Mouse (Mus musculus): ENCODE data around the gene Tnfrsf18. TPM values are rescaled to one million over a fixed set of nuclear protein-coding genes. Genes with fewer than 3 reads are reported as not detected.

Tnfrsf18 gene
- polyA plus RNA-seq, 1 experiment from 2014 or later: 6.0 TPM

- peaks cover 38% of the 10 kb centered on the region for H3K4me1 ChIP-seq
- WGBS: 49% methylated on average over 6 of the region's 6 CpGs
- H3K9ac ChIP-seq: no peak overlapping the region
- no peak overlapping the region for H3K4me2 ChIP-seq (replicated peaks)
- no peak overlapping the region for H3K27ac ChIP-seq (replicated peaks)
- H3K4me3 ChIP-seq (replicated peaks): no peak overlapping the region
- ATAC-seq (ENCODE audit: insufficient number of reproducible peaks, low FRiP score, low TSS enrichment, low read depth): no peak
- no peaks in the 10 kb centered on the region for H3K9me3 ChIP-seq (replicated peaks)
- peaks cover 22% of the 10 kb centered on the region for H3K27me3 ChIP-seq
- peaks cover 8% of the 10 kb centered on the region; the same call in 1 of the 2 replicates for H3K36me3 ChIP-seq
Measured at GRCm38 (mm10) chr4:156033476-156034119, 7.6 kb downstream of the Tnfrsf18 start.

GRCm38 (mm10) chr4:156034301-156034700, 8.3 kb downstream of the Tnfrsf18 start:
- Histone ChIP-seq H3K9me3 (replicated peaks) (no peaks in the 10 kb centered on the region), H3K4me2 (replicated peaks) (no peak overlapping the region), H3K4me1 (peaks cover 38% of the 10 kb centered on the region), H3K4me3 (replicated peaks) (no peak overlapping the region), H3K27me3 (peaks cover 22% of the 10 kb centered on the region), H3K9ac (no peak overlapping the region), H3K27ac (replicated peaks) (no peak overlapping the region), H3K36me3 (0 out of 2 replicates have a peak, but pooled peaks cover 3% of the 10 kb centered on the region)
- no peak for ATAC-seq (ENCODE audit: insufficient number of reproducible peaks, low FRiP score, low TSS enrichment, low read depth)
- 61% methylated on average over 4 of the region's 4 CpGs for WGBS

GRCm38 (mm10) chr4:156034901-156035300, 8.9 kb downstream of the Tnfrsf18 start:
- no peak for ATAC-seq (ENCODE audit: insufficient number of reproducible peaks, low FRiP score, low TSS enrichment, low read depth)

GRCm38 (mm10) chr4:156044754-156045153, 18.8 kb downstream of the Tnfrsf18 start:
- Histone ChIP-seq H3K27ac (replicated peaks) (no peak overlapping the region), H3K4me3 (replicated peaks) (no peak overlapping the region), H3K36me3 (no peaks in the 10 kb centered on the region), H3K4me1 (no peaks in the 10 kb centered on the region), H3K4me2 (replicated peaks) (no peak overlapping the region), H3K27me3 (no peaks in the 10 kb centered on the region), H3K9me3 (replicated peaks) (no peaks in the 10 kb centered on the region), H3K9ac (no peak overlapping the region)
- 48% methylated on average over 5 of the region's 5 CpGs for WGBS
- ATAC-seq (ENCODE audit: insufficient number of reproducible peaks, low FRiP score, low TSS enrichment, low read depth): no peak

More at GRCm38 (mm10) chr4:156034901-156035300, 8.9 kb downstream of the Tnfrsf18 start:
- Histone ChIP-seq H3K4me1 (peaks cover 38% of the 10 kb centered on the region), H3K4me3 (replicated peaks) (peak overlapping the region; percentile 16; the same call in 1 of the 2 replicates), H3K4me2 (replicated peaks) (peak overlapping the region; percentile 40), H3K27ac (replicated peaks) (no peak overlapping the region), H3K9ac (no peak overlapping the region), H3K9me3 (replicated peaks) (no peaks in the 10 kb centered on the region), H3K36me3 (no peaks in the 10 kb centered on the region), H3K27me3 (peaks cover 22% of the 10 kb centered on the region)
- 10% methylated on average over 25 of the region's 25 CpGs for WGBS

GRCm38 (mm10) chr4:156049779-156050178, 23.8 kb downstream of the Tnfrsf18 start:
- Histone ChIP-seq H3K4me3 (replicated peaks) (no peak overlapping the region), H3K36me3 (no peaks in the 10 kb centered on the region; the same call in 1 of the 2 replicates), H3K9me3 (replicated peaks) (no peaks in the 10 kb centered on the region), H3K4me1 (no peaks in the 10 kb centered on the region), H3K4me2 (replicated peaks) (no peak overlapping the region), H3K27me3 (no peaks in the 10 kb centered on the region), H3K9ac (no peak overlapping the region), H3K27ac (replicated peaks) (no peak overlapping the region)
- 78% methylated on average over 3 of the region's 3 CpGs for WGBS
- no peak for ATAC-seq (ENCODE audit: insufficient number of reproducible peaks, low FRiP score, low TSS enrichment, low read depth)

- H3K4me1 ChIP-seq: peaks cover under 1% of the 10 kb centered on the region; the same call in 1 of the 2 replicates
- H3K9ac ChIP-seq: no peak overlapping the region
- ATAC-seq (ENCODE audit: insufficient number of reproducible peaks, low FRiP score, low TSS enrichment, low read depth): 0 out of 2 replicates have a peak, but pooled peaks have one; percentile 9
- no peaks in the 10 kb centered on the region; the same call in 1 of the 2 replicates for H3K36me3 ChIP-seq
- no peaks in the 10 kb centered on the region for H3K27me3 ChIP-seq
- H3K27ac ChIP-seq (replicated peaks): no peak overlapping the region
- no peaks in the 10 kb centered on the region for H3K9me3 ChIP-seq (replicated peaks)
- 68% methylated on average over 6 of the region's 6 CpGs for WGBS
- H3K4me3 ChIP-seq (replicated peaks): no peak overlapping the region
- H3K4me2 ChIP-seq (replicated peaks): no peak overlapping the region
Measured at GRCm38 (mm10) chr4:156050391-156050980, 24.5 kb downstream of the Tnfrsf18 start.

- Histone ChIP-seq H3K9me3 (replicated peaks) (no peaks in the 10 kb centered on the region), H3K4me3 (replicated peaks) (no peak overlapping the region), H3K9ac (no peak overlapping the region), H3K4me2 (replicated peaks) (no peak overlapping the region), H3K27me3 (no peaks in the 10 kb centered on the region), H3K4me1 (peaks cover 4% of the 10 kb centered on the region; the same call in 1 of the 2 replicates), H3K27ac (replicated peaks) (no peak overlapping the region), H3K36me3 (no peaks in the 10 kb centered on the region; the same call in 1 of the 2 replicates)
- no peak for ATAC-seq (ENCODE audit: insufficient number of reproducible peaks, low FRiP score, low TSS enrichment, low read depth)
- 72% methylated on average over 4 of the region's 4 CpGs for WGBS
Measured at GRCm38 (mm10) chr4:156053113-156053512, 27.1 kb downstream of the Tnfrsf18 start.

- H3K27ac ChIP-seq (replicated peaks): no peak overlapping the region
- 80% methylated on average over 4 of the region's 4 CpGs for WGBS
- H3K9me3 ChIP-seq (replicated peaks): no peaks in the 10 kb centered on the region
- no peak overlapping the region for H3K4me2 ChIP-seq (replicated peaks)
- no peak overlapping the region for H3K4me3 ChIP-seq (replicated peaks)
- no peak overlapping the region for H3K9ac ChIP-seq
- no peak for ATAC-seq (ENCODE audit: insufficient number of reproducible peaks, low FRiP score, low TSS enrichment, low read depth)
- no peaks in the 10 kb centered on the region for H3K27me3 ChIP-seq
- peaks cover 4% of the 10 kb centered on the region; the same call in 1 of the 2 replicates for H3K4me1 ChIP-seq
- no peaks in the 10 kb centered on the region; the same call in 1 of the 2 replicates for H3K36me3 ChIP-seq
Measured at GRCm38 (mm10) chr4:156054130-156054529, 28.2 kb downstream of the Tnfrsf18 start.

- Histone ChIP-seq H3K4me1 (peaks cover 4% of the 10 kb centered on the region; the same call in 1 of the 2 replicates), H3K4me2 (replicated peaks) (no peak overlapping the region; the same call in 1 of the 2 replicates), H3K9ac (no peak overlapping the region), H3K9me3 (replicated peaks) (no peaks in the 10 kb centered on the region), H3K27me3 (no peaks in the 10 kb centered on the region), H3K4me3 (replicated peaks) (no peak overlapping the region), H3K27ac (replicated peaks) (no peak overlapping the region), H3K36me3 (no peaks in the 10 kb centered on the region; the same call in 1 of the 2 replicates)
- WGBS: 91% methylated on average over 6 of the region's 6 CpGs
- ATAC-seq (ENCODE audit: insufficient number of reproducible peaks, low FRiP score, low TSS enrichment, low read depth): no peak
Measured at GRCm38 (mm10) chr4:156054606-156055005, 28.6 kb downstream of the Tnfrsf18 start.

GRCm38 (mm10) chr4:156055173-156055572, 29.2 kb downstream of the Tnfrsf18 start:
- H3K4me1 ChIP-seq: peaks cover 7% of the 10 kb centered on the region; the same call in 1 of the 2 replicates
- H3K4me2 ChIP-seq (replicated peaks): peak overlapping the region; percentile 6; the same call in 1 of the 2 replicates

GRCm38 (mm10) chr4:156057702-156058101, 31.7 kb downstream of the Tnfrsf18 start:
- H3K4me1 ChIP-seq: peaks cover 7% of the 10 kb centered on the region; the same call in 1 of the 2 replicates
- no peak overlapping the region for H3K9ac ChIP-seq
- 34% methylated on average over 10 of the region's 10 CpGs for WGBS
- ATAC-seq (ENCODE audit: insufficient number of reproducible peaks, low FRiP score, low TSS enrichment, low read depth): no peak
- H3K9me3 ChIP-seq (replicated peaks): no peaks in the 10 kb centered on the region
- peak overlapping the region; percentile 41 for H3K4me3 ChIP-seq (replicated peaks)
- H3K4me2 ChIP-seq (replicated peaks): peak overlapping the region; percentile 36
- H3K27me3 ChIP-seq: no peaks in the 10 kb centered on the region
- H3K27ac ChIP-seq (replicated peaks): peak overlapping the region; percentile 51; the same call in 1 of the 2 replicates
- H3K36me3 ChIP-seq: no peaks in the 10 kb centered on the region; the same call in 1 of the 2 replicates

More at GRCm38 (mm10) chr4:156055173-156055572, 29.2 kb downstream of the Tnfrsf18 start:
- 79% methylated on average over 5 of the region's 5 CpGs for WGBS
- Histone ChIP-seq H3K27me3 (no peaks in the 10 kb centered on the region), H3K27ac (replicated peaks) (no peak overlapping the region), H3K9me3 (replicated peaks) (no peaks in the 10 kb centered on the region), H3K36me3 (no peaks in the 10 kb centered on the region; the same call in 1 of the 2 replicates), H3K9ac (no peak overlapping the region), H3K4me3 (replicated peaks) (peak overlapping the region; percentile 10; the same call in 1 of the 2 replicates)
- no peak for ATAC-seq (ENCODE audit: insufficient number of reproducible peaks, low FRiP score, low TSS enrichment, low read depth)

Measured in embryonic facial prominence, embryonic 15.5 days (tissue).